Mouse (Mus musculus) testis, postnatal 10 days (tissue): ENCODE data around the gene Lasp1.
"Not testable (repeated sequence)": the region's sequence is repeated elsewhere in the genome, so short reads cannot be mapped to it uniquely, and the experiment has no call there.

Source experiments
- DNase-seq: peaks from one replicate; pipeline ENCODE4 v3.0.0; 2021; ENCODE audit warnings: low spot score

The Lasp1 gene

GRCm38 (mm10) chr11:97829365-97829764, 30.6 kb downstream of the Lasp1 start:
- DNase-seq = no peak

DNA sequence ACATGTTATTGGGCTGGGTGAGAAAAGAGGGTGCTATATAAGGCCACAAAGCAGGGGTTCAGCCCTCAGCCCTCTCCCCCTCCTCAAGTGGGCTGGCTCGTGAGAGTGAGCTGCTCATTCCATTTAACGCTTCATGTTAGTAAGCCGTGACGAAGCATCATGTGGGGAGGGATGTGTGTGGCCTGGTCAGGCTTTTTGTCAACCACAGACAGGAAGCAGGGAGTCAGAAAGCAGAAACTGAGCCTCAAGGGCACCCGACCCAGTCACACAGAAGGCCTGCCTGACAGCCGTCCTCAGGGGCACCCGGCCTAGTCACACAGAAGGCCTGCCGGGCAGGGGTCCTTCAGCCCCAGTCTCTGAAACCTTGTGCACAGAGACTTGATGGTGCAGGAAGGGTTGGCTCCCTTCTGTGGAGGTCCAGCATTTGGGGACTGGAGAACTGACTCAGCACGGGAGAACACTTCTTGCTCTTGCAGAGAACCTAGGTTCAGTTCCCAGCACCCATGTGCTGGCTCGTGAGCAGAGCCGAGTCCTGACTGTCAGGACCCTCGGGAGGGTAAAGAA, 31.2 kb downstream of the Lasp1 start:
- no peak for DNase-seq

DNA sequence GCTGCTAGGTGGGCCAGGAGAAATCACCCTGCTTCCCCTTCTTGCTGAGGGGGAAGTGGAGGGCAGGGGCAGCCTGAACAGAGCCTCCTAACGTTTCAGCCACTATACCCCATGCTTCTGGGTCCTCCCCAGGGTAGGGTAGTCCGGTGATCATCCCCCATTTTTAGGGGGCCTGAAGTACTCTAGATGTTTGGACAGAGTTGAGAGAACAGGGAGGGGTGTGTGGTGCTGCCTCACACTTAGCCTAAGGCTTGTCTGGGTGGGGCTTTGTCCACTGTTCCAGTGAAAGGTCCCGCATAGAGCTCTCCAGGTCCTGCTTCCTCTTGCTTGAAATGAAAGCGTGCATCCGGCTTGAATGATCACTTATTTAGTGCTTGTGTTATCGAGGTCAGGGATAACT, 31.7 kb downstream of the Lasp1 start:
- no peak for DNase-seq

GRCm38 (mm10) chr11:97832001-97832400, 33.2 kb downstream of the Lasp1 start:
- no peak for DNase-seq

GRCm38 (mm10) chr11:97833352-97833751, 34.6 kb downstream of the Lasp1 start:
- no peak for DNase-seq

DNA sequence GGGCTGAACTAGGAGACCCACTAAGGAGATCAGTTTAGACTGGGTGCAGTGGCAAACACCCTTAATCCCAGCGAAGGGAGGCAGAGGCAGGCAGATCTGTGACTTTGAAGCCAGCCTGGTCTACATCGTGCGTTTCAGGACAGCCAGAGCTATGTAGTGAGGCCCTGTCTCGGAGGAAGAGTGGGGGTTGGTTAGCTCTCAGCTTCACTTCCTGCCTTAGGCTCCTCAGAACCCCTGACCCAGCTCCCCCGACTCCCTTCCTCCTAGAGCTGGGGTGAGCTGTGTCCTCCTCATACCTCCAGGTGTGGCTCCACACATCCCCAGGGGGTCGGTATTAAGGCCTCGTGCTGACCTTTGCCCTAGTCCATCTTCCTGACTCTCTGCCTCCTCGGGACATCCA, 37.7 kb downstream of the Lasp1 start:
- DNase-seq = no peak

GRCm38 (mm10) chr11:97837051-97837450, 38.3 kb downstream of the Lasp1 start:
- DNase-seq = not testable (repeated sequence)

GRCm38 (mm10) chr11:97837641-97838149, 38.9 kb downstream of the Lasp1 start:
- DNase-seq = peak; percentile 39

- no peak for DNase-seq
Measured at GRCm38 (mm10) chr11:97838779-97839440, 40.1 kb downstream of the Lasp1 start.

- DNase-seq = peak; percentile 41
Measured at GRCm38 (mm10) chr11:97839441-97840134, 40.8 kb downstream of the Lasp1 start.

DNA sequence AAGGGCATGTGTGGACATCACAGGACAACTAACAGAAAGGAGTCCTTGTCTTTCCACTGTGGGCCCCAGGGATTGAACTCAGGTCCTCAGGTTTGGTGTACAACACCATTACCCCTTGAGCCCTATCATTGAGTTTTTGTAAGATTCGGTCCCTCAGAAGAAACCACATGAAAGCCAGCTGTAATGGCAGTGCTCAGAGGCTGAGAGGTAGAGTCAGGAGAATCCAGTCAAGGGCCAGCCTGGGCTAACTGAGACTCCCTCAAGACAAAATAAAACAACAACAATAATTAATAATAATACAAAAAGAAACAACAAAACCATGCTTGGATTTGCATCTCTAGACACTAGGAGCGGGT, 41.3 kb downstream of the Lasp1 start:
- no peak for DNase-seq

GRCm38 (mm10) chr11:97840539-97840954, 41.7 kb downstream of the Lasp1 start, which contains the start of gene B230217C12Rik:
Gene B230217C12Rik, plus strand, starts transcription at chr11:97840780.
- DNase-seq = peak; percentile 35

- peak; percentile 79 for DNase-seq
Measured at GRCm38 (mm10) chr11:97840991-97841661, 42.3 kb downstream of the Lasp1 start.

DNA sequence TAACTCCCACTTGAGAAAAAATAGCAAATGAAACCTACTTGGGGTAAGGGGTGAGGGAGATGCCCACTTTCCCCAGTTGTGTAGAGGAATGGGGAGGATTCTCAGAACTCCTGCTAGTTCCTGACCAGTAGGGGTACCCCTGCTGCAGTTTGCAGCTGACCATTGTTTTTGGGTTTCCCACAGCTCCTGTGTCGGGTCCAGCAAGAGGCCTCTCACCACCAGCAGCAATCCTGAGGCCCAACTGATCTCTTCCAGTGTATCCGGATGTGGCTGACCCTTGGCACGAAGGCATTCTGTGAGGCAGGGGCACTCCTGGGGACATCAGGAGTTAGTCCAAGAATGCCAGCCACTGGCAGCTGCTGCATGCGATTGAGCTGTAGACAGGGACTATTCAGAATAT, 43.2 kb downstream of the Lasp1 start:
- no peak for DNase-seq

- DNase-seq = peak; percentile 33
Measured at GRCm38 (mm10) chr11:97850367-97850766, 51.6 kb downstream of the Lasp1 start.

GRCm38 (mm10) chr11:97851601-97852000, 52.8 kb downstream of the Lasp1 start:
- DNase-seq = peak; percentile 1

DNA sequence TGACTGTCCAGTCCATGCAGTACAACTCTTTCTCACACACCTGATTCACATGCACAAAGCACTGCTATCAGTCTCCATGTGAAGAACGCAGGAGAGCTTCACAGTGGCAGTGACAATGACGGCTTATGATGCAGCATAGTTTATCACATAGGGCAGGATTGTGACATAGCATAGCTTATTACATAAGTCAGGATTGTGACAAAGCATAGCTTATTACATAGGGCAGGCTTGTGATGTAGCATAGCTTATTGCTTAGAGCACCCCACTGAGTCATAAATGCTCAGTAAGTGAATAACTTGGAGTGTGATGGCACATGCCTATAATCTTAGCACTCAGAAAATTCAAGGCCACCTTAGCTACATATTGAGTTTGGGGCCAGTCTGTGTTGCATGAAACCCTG, 56.7 kb downstream of the Lasp1 start:
- DNase-seq = peak; percentile 17

GRCm38 (mm10) chr11:97862148-97862547, 63.3 kb downstream of the Lasp1 start:
- DNase-seq = no peak

- no peak for DNase-seq
Measured at GRCm38 (mm10) chr11:97865421-97865820, 66.6 kb downstream of the Lasp1 start.

DNA sequence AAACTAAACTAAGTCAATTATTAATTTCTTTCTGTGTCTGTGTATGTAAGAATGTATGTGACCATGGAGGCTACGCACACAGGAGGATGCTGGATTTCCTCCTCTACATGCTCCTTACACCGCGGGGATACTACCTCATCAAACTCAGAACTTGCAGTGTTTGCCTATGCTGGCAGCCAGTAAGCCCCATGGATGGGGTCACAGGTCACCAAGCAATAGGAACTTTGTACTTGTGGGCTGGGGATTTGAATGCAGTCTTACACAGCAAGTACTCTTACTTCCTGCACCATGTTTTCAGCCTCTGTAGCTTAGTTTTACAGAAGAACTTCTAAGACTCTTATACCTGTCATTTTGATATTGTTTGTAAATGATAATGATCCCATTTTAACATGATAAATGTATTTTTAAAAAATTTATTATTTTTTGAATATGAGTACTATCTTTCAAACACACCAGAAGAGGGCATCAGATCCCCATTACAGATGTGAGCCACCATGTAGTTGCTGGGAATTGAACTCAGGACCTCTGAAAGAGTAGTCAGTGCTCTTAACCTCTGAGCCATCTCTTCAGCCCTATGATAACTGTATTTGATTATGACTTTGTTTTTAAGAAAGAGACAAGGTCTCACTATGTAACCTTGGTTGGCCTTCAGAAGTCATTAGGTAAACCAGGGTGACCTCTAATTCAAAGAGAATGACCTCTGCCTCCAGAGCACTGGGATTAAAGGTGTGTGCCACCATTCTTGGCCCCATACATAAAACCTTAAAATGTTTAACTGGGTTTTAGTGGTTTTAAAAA, 67.5 kb downstream of the Lasp1 start:
- DNase-seq = no peak

DNA sequence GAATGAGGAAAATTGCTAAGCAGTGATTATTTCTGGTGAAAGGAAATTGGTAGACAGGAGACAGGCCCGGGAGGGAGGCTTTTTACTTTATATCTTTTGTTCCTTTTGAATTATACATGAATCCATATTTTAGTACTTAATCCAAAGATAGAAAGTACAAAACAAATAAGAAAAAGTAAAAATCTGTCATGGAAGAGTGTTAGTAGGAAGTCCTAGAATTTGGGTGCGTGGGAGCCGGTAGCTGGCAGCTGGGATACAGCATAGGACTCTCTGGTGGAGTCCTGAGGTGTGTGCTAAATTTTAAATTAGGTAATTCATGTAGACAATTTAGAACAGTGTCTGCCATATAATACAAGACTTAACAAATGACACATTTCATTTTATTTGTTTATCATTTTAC, 68.8 kb downstream of the Lasp1 start:
- DNase-seq = no peak

GRCm38 (mm10) chr11:97872378-97872777, 73.6 kb downstream of the Lasp1 start:
- DNase-seq = not testable (repeated sequence)
